Mouse (Mus musculus): Measurements from ENCODE around the gene Fbxo48. TPM values are rescaled to one million over a fixed set of nuclear protein-coding genes. Genes with fewer than 3 reads are reported as not detected.
A peak's percentile ranks its signal among the peaks of the same experiment; 100 is the strongest.

The Fbxo48 gene
- total and polyA plus RNA-seq, 3 experiments, result 6.5 to 10.3 (median 7.0) TPM

DNA sequence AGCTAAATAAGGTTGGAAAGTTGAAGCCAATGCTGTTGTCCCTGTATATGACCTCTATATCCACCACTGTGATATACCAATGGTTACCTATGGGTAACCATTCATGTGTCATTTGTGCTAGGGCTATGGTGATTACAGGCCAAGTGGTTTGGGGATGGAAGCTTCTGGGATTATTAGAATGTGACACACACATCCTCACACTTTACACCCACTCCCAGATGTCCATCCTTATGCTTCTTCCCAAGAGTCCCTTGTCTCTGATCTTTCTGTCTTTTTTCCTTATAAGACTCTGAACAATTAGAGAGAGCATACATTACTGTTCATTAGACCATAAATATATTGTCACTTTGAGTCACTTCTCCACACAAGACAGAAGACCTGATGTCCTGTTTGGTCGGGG lies 21.9 kb downstream of the Fbxo48 start:
- Histone ChIP-seq H3K9me3 (replicated peaks; ENCODE audit: low read length) (no peaks in the 10 kb centered on the region), H3K27me3 (replicated peaks) (no peaks in the 10 kb centered on the region), H3K36me3 (replicated peaks in 1 of 2; ENCODE audit: control insufficient read depth in 1 of 2, insufficient read depth in 1 of 2, low read length in 1 of 2) (peaks cover 51 to 79% of the 10 kb centered on the region in 2 experiments), H3K4me3 (replicated peaks in 1 of 3; ENCODE audit: low read depth in 2 of 3, low read length in 2 of 3, poor library complexity in 1 of 3) (no peak overlapping the region), H3K9ac (ENCODE audit: insufficient read depth, low read depth) (no peak overlapping the region), H3K27ac (ENCODE audit: insufficient read depth, low read depth) (no peak overlapping the region), H3K4me2 (ENCODE audit: insufficient read depth, low read depth, poor library complexity, severe bottlenecking) (no peak overlapping the region), H3K4me1 (ENCODE audit: control insufficient read depth in 1 of 2, insufficient read depth in 2 of 2) (peaks cover 11 to 53% of the 10 kb centered on the region in 2 experiments), H3K79me2 (replicated peaks; ENCODE audit: control insufficient read depth, extremely low read depth, insufficient read depth, poor library complexity, severe bottlenecking) (peaks cover 3% of the 10 kb centered on the region; the same call in 1 of the 2 replicates)
- dilution Hi-C loops (cut with MboI; ENCODE audit: extremely low pct_ligation_motif_present, extremely low pct_unique_long_range_greater_than_20kb, low sequenced_read_pairs) (no loop called here), in situ Hi-C loops (cut with MboI; ENCODE audit: low pct_ligation_motif_present, low pct_unique_long_range_greater_than_20kb, low sequenced_read_pairs) (no loop called here)
- no peak for DNase-seq (ENCODE audit: extremely low read depth)
- TF ChIP-seq TCF12 (IDR thresholded peaks at IDR 0.05; ENCODE audit: low read depth, low read length) (no peak), USF2 (conservative IDR thresholded peaks at IDR 0.05; ENCODE audit: low read depth, low read length) (no peak), HCFC1 (IDR thresholded peaks at IDR 0.05; ENCODE audit: low read depth, low read length) (no peak), USF1 (IDR thresholded peaks at IDR 0.05; ENCODE audit: low read depth, low read length) (no peak), IRF4 (IDR thresholded peaks at IDR 0.05; ENCODE audit: low read depth, low read length) (no peak), MAZ (IDR thresholded peaks at IDR 0.05; ENCODE audit: low read depth, low read length) (no peak), JUN (IDR thresholded peaks at IDR 0.05; ENCODE audit: insufficient read depth, low read depth, low read length) (no peak), ETS1 (conservative IDR thresholded peaks at IDR 0.05; ENCODE audit: low read depth, low read length) (no peak), MYC (IDR thresholded peaks at IDR 0.05; ENCODE audit: low read depth, low read length) (no peak), EP300 (IDR thresholded peaks at IDR 0.05; ENCODE audit: low read length) (no peak), BHLHE40 (IDR thresholded peaks at IDR 0.05; ENCODE audit: low read depth, low read length) (no peak), RCOR1 (conservative IDR thresholded peaks at IDR 0.05; ENCODE audit: low read depth, low read length) (no peak), CHD2 (IDR thresholded peaks at IDR 0.05; ENCODE audit: low read length) (no peak), NELFE (IDR thresholded peaks at IDR 0.05; ENCODE audit: low read depth, low read length) (no peak), UBTF (IDR thresholded peaks at IDR 0.05; ENCODE audit: low read depth, low read length) (no peak), CTCF (conservative IDR thresholded peaks at IDR 0.05 in 1 of 2, IDR thresholded peaks at IDR 0.05 in 1 of 2; ENCODE audit: low read depth in 2 of 2, low read length in 2 of 2) (no peak), SMC3 (IDR thresholded peaks at IDR 0.05; ENCODE audit: low read depth, low read length) (no peak)

DNA sequence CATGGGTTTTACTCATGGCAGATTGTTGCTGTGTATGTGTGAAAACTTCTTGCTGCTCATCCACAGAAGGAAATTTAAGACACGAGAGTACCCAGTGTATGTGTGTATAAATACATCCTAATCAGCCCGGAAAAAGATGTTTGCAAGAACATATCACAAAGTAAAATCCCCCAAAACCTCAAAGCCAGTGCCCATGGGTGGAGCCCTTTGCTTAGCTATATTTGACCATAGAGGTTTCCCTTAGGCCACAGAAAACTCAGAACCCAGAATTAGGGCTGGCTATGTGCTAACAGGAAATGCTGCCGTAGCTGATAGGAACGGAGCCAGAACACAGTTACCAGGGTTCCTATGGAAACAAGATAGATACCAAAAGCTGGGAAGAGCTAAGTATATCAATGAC lies 25.8 kb downstream of the Fbxo48 start:
- in situ Hi-C loops (cut with MboI; ENCODE audit: low pct_ligation_motif_present, low pct_unique_long_range_greater_than_20kb, low sequenced_read_pairs), result no loop called here
- Histone ChIP-seq H3K4me1 (ENCODE audit: control insufficient read depth in 1 of 2, insufficient read depth in 2 of 2) (peaks cover 23 to 60% of the 10 kb centered on the region in 2 experiments), H3K9ac (ENCODE audit: insufficient read depth, low read depth) (peak overlapping the region; percentile 23; the same call in 1 of the 2 replicates), H3K4me2 (ENCODE audit: insufficient read depth, low read depth, poor library complexity, severe bottlenecking) (peak overlapping the region; percentile 39; the same call in 1 of the 2 replicates), H3K9me3 (replicated peaks; ENCODE audit: low read length) (no peaks in the 10 kb centered on the region), H3K36me3 (replicated peaks in 1 of 2; ENCODE audit: control insufficient read depth in 1 of 2, insufficient read depth in 1 of 2, low read length in 1 of 2) (peaks cover 77 to 98% of the 10 kb centered on the region in 2 experiments), H3K27me3 (replicated peaks) (no peaks in the 10 kb centered on the region), H3K4me3 (replicated peaks in 1 of 3; ENCODE audit: low read depth in 2 of 3, low read length in 2 of 3, poor library complexity in 1 of 3) (no peak overlapping the region), H3K27ac (ENCODE audit: insufficient read depth, low read depth) (no peak overlapping the region), H3K79me2 (replicated peaks; ENCODE audit: control insufficient read depth, extremely low read depth, insufficient read depth, poor library complexity, severe bottlenecking) (peaks cover 16% of the 10 kb centered on the region)
- no peak for TF ChIP-seq NRF1 (IDR thresholded peaks at IDR 0.05; ENCODE audit: low read depth, low read length)
- TF ChIP-seq ETS1 (conservative IDR thresholded peaks at IDR 0.05; ENCODE audit: low read depth, low read length), result peak; percentile 47; the same call in 1 of the 2 replicates
- TF ChIP-seq MEF2A (IDR thresholded peaks at IDR 0.05; ENCODE audit: borderline replicate concordance, low read depth, low read length), result peak; percentile 48; the same call in 1 of the 2 replicates
- dilution Hi-C loops (cut with MboI; ENCODE audit: extremely low pct_ligation_motif_present, extremely low pct_unique_long_range_greater_than_20kb, low sequenced_read_pairs), result no loop called here
- DNase-seq (ENCODE audit: extremely low read depth), result no peak
